Mouse (Mus musculus): Measurements from ENCODE around the gene Nde1. TPM values are rescaled to one million over a fixed set of nuclear protein-coding genes. Genes with fewer than 3 reads are reported as not detected.
"Not testable (repeated sequence)": the region's sequence is repeated elsewhere in the genome, so short reads cannot be mapped to it uniquely, and the experiment has no call there.

The Nde1 gene
- total RNA-seq, 2 experiments from 2014 or later = 30.9 to 32.6 TPM

GRCm38 (mm10) chr16:14139106-14139505 is 24.0 kb upstream of the Nde1 start:
- no peak overlapping the region for H3K4me3 ChIP-seq
- DNase-seq (ENCODE audit: low spot score in 2 of 2) = no peak
- no peak overlapping the region for H3K27ac ChIP-seq
- no peak for TF ChIP-seq CTCF (conservative IDR thresholded peaks at IDR 0.05)

GRCm38 (mm10) chr16:14143298-14143697 is 19.8 kb upstream of the Nde1 start:
- no peak for TF ChIP-seq CTCF (conservative IDR thresholded peaks at IDR 0.05)
- Histone ChIP-seq H3K27ac (no peak overlapping the region), H3K4me3 (no peak overlapping the region)
- DNase-seq (ENCODE audit: low spot score in 2 of 2) = no peak

GRCm38 (mm10) chr16:14147712-14148111 is 15.4 kb upstream of the Nde1 start:
- Histone ChIP-seq H3K27ac (no peak overlapping the region), H3K4me3 (no peak overlapping the region)
- no peak for DNase-seq (ENCODE audit: low spot score in 2 of 2)
- peak; percentile 63 for TF ChIP-seq CTCF (conservative IDR thresholded peaks at IDR 0.05)

GRCm38 (mm10) chr16:14151718-14152117 is 11.4 kb upstream of the Nde1 start:
- no peak overlapping the region for H3K4me3 ChIP-seq
- no peak overlapping the region for H3K27ac ChIP-seq
- DNase-seq (ENCODE audit: low spot score in 2 of 2) = no peak
- no peak for TF ChIP-seq CTCF (conservative IDR thresholded peaks at IDR 0.05)

GRCm38 (mm10) chr16:14155638-14156037 is 7.4 kb upstream of the Nde1 start:
- H3K27ac ChIP-seq; DNase-seq (ENCODE audit: low spot score in 2 of 2): not testable (repeated sequence)

GRCm38 (mm10) chr16:14156312-14156711 is 6.8 kb upstream of the Nde1 start:
- TF ChIP-seq CTCF (conservative IDR thresholded peaks at IDR 0.05) = no peak
- Histone ChIP-seq H3K4me3 (no peak overlapping the region), H3K27ac (no peak overlapping the region)
- no peak for DNase-seq (ENCODE audit: low spot score in 2 of 2)

More at GRCm38 (mm10) chr16:14155638-14156037, 7.4 kb upstream of the Nde1 start:
- not testable (repeated sequence) for H3K4me3 ChIP-seq

GRCm38 (mm10) chr16:14158536-14158935 is 4.5 kb upstream of the Nde1 start:
- Histone ChIP-seq H3K27ac (peak overlapping the region; percentile 81), H3K4me3 (peak overlapping the region; percentile 74)
- no peak for DNase-seq (ENCODE audit: low spot score in 2 of 2)
- no peak for TF ChIP-seq CTCF (conservative IDR thresholded peaks at IDR 0.05)

GRCm38 (mm10) chr16:14158936-14159745 is 3.9 kb upstream of the Nde1 start:
- peak overlapping the region; percentile 99 for H3K27ac ChIP-seq
- peak overlapping the region; percentile 74 for H3K4me3 ChIP-seq
- TF ChIP-seq CTCF (conservative IDR thresholded peaks at IDR 0.05) = no peak
- DNase-seq (ENCODE audit: low spot score in 2 of 2) = peak; percentile 98 to 99

GRCm38 (mm10) chr16:14159746-14160131 is 3.3 kb upstream of the Nde1 start:
- Histone ChIP-seq H3K4me3 (peak overlapping the region; percentile 57), H3K27ac (peak overlapping the region; percentile 99)
- peak; percentile 73 to 79 for DNase-seq (ENCODE audit: low spot score in 2 of 2)
- TF ChIP-seq CTCF (conservative IDR thresholded peaks at IDR 0.05) = peak; percentile 93

- TF ChIP-seq CTCF (conservative IDR thresholded peaks at IDR 0.05) = no peak
- H3K27ac ChIP-seq = no peak overlapping the region
- DNase-seq (ENCODE audit: low spot score in 2 of 2) = no peak
- no peak overlapping the region for H3K4me3 ChIP-seq
These were observed 2.1 kb upstream of the Nde1 start for GRCm38 (mm10) chr16:14160941-14161340.

GRCm38 (mm10) chr16:14163731-14164130 is 656 bp downstream of the Nde1 start:
- Histone ChIP-seq H3K4me3 (peak overlapping the region; percentile 67), H3K27ac (peak overlapping the region; percentile 73)
- no peak for TF ChIP-seq CTCF (conservative IDR thresholded peaks at IDR 0.05)
- DNase-seq (ENCODE audit: low spot score in 2 of 2) = no peak

GRCm38 (mm10) chr16:14166490-14166889 is 3.4 kb downstream of the Nde1 start:
- no peak for DNase-seq (ENCODE audit: low spot score in 2 of 2)
- Histone ChIP-seq H3K27ac (no peak overlapping the region), H3K4me3 (no peak overlapping the region)
- no peak for TF ChIP-seq CTCF (conservative IDR thresholded peaks at IDR 0.05)

- no peak for DNase-seq (ENCODE audit: low spot score in 2 of 2)
- Histone ChIP-seq H3K4me3 (no peak overlapping the region), H3K27ac (no peak overlapping the region)
- TF ChIP-seq CTCF (conservative IDR thresholded peaks at IDR 0.05) = no peak
These were observed 6.6 kb downstream of the Nde1 start for GRCm38 (mm10) chr16:14169706-14170105.

GRCm38 (mm10) chr16:14178041-14178440 is 15.0 kb downstream of the Nde1 start:
- no peak for TF ChIP-seq CTCF (conservative IDR thresholded peaks at IDR 0.05)
- DNase-seq (ENCODE audit: low spot score in 2 of 2) = no peak
- peak overlapping the region; percentile 51; the same call in 1 of the 2 replicates for H3K27ac ChIP-seq
- H3K4me3 ChIP-seq = no peak overlapping the region
